Mouse (Mus musculus): ENCODE results near the gene Chl1.

Gene Chl1

GRCm38 (mm10) chr6:103510392-103511289 is at the start of gene Chl1:
Chl1 (plus strand) TSS chr6:103510586.
- DNase-seq (ENCODE audit: extremely low spot score, low spot score), result peak; percentile 33

GRCm38 (mm10) chr6:103465479-103466080 is 44.8 kb upstream of the Chl1 start:
- no peak for DNase-seq (ENCODE audit: extremely low spot score, low spot score)

GRCm38 (mm10) chr6:103473316-103473715 is 37.1 kb upstream of the Chl1 start:
- no peak for DNase-seq (ENCODE audit: extremely low spot score, low spot score)

- DNase-seq (ENCODE audit: extremely low spot score, low spot score), result no peak
Measured at GRCm38 (mm10) chr6:103487199-103487598, 23.2 kb upstream of the Chl1 start.

DNA sequence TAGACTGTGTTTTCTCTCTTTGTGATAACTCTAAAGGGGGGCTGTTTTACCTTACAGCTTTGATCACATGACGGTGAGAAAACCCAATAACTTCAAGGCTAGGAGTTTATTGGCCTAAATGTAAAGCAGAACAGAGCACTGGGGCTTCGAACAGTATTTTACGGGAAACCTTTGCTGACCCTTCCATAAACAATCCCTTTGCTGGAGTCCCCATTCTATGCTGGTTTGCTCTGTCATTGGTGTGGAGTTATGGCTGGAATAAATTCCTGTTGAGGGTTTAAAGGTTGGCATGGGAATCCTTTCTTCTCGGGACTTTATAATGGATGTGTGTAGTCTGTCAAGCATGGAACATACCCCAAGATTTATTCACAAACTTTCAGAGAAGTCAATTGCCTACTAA is 12.0 kb upstream of the Chl1 start:
- DNase-seq (ENCODE audit: extremely low spot score, low spot score), result peak; percentile 15

DNA sequence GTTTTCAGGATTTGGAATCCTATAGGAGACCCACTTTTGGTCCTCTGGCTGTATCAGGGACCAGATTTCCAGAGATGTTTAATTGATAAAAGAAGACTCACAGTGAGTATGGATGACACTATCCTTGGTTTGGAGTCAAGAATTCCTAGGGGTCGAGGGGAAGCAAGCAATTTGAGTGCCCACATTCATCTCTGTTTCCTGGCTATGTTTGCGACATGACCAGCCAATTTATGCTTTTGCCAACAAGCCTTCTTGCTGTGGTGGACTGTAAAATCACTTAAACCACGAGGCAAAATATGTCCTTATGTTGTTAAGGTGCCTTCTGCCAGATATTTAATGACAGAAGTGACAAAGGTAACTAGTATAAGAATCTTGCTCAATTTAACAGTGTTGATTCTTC is 6.3 kb upstream of the Chl1 start:
- DNase-seq (ENCODE audit: extremely low spot score, low spot score), result no peak

- no peak for DNase-seq (ENCODE audit: extremely low spot score, low spot score)
Measured at GRCm38 (mm10) chr6:103507751-103508575, 2.4 kb upstream of the Chl1 start.

- no peak for DNase-seq (ENCODE audit: extremely low spot score, low spot score)
Measured at GRCm38 (mm10) chr6:103509596-103509995, 790 bp upstream of the Chl1 start.

DNA sequence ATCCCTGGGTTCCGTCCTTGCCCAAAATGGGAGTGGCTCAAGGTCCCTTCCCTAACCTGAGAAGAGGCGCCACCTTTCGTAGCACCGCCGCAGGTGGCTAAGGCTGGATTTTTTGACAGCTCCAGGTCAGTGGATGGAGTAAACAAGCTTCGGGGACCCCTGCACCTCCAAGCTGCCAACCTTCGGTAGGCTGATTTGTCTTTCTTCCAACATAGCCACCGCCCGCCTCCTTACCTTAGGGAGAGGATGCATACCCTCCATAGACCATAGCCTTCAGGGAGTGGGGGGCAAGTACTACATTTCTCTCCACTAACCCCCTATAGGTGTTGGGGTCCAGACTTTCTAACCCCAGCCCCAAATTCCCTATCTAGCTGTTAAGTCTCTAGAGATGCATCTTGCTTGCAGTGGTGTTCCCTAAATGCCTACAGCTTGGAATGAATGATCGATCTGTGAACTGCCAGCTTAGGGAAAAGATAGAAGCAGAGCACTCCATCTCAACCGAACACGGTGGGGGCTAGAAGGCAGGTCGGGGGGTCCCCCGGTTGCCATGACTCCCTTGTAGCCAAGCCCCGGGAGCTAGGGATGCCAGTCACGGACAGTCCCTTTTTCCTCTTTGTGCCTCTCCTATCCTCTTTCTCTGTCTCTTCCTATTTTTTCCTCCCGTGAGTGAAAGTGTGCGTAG is 1.0 kb downstream of the Chl1 start:
- DNase-seq (ENCODE audit: extremely low spot score, low spot score), result peak; percentile 45

DNA sequence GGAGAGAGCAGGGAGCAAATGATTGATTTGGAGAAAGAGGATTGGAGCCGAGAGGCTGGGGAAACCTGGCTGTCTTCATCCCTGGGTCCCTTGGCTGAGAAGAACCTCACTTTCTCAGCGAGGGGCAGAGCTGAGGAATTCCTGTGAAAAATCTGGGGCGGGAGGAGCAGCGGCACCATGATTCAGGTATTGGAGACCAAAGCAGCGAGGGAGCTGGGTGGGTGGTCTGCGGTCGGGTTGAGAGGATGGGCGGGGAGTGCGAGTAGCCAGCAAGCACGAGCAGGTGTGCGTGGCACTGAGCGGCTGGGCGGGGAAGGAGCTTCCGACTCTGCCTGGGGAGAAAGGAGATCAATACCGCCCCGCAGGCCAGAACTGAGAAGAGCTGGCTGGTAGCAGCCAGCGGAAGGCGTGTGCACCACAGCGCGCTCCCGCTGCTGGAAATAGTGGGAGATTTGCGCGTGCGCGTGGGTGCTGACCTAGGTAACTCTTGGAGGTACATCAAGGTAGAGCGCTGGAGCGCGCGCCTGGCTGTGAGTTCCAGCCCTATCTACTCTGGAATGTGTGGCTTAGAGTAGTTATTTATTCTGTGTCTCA is 1.7 kb downstream of the Chl1 start:
- DNase-seq (ENCODE audit: extremely low spot score, low spot score), result peak; percentile 59

DNA sequence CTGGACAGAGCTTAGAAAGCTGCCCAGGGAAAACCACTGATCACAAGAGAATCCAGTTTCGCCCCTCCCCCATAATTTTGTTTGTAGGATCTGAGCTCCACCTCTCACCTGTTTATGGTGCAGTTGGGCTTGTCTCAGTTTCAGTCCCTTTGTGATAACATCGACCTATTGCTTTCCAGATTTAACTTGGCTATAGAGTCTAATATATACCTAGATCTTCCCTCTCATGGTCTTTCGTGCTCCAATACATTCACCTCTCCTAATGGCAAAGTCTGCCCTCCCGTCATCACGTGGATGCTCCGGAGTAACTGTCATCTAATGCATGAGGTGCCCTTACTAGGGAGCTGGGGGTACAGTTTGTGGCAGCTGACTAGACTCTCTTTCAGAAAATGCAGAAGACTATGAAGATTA is 2.5 kb downstream of the Chl1 start:
- DNase-seq (ENCODE audit: extremely low spot score, low spot score), result no peak

- no peak for DNase-seq (ENCODE audit: extremely low spot score, low spot score)
Measured at GRCm38 (mm10) chr6:103513621-103514241, 3.3 kb downstream of the Chl1 start.

DNA sequence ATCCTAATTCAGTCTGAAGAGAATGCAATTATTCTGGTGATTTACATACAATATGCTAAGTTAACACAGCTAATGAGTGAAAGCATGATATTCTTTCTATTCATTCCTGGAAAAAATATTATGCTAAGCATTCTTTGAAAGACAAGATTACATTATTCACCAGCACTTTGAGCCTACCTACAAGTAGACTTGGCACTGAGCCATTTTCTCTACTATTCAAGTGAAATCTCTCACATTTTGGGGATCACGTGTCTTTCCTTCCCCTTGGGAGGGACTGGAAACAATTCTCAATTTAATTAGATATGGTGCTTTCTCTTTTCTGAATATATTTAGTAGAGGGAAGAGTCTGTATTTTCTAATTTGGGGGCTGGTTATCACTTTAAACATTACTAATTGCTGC is 4.0 kb downstream of the Chl1 start:
- no peak for DNase-seq (ENCODE audit: extremely low spot score, low spot score)

DNA sequence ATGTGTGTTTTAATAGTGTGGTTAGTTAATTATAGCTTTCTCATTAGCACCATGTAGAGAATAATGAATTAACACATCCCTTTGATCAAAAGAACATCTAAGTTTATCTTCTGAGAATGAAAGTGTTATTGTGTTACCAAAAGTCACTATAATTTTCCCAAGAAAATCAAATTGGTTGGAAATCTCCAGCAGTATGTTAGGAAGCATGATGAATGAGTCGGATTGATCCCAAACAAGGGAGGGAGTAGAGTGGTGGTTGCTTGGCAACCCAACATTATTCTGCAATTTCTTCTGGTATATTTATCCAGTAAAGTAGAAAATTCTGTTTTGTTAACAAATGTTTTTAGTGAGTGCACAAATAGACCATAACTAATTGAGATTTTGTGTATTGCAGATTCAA is 4.4 kb downstream of the Chl1 start:
- DNase-seq (ENCODE audit: extremely low spot score, low spot score), result no peak

DNA sequence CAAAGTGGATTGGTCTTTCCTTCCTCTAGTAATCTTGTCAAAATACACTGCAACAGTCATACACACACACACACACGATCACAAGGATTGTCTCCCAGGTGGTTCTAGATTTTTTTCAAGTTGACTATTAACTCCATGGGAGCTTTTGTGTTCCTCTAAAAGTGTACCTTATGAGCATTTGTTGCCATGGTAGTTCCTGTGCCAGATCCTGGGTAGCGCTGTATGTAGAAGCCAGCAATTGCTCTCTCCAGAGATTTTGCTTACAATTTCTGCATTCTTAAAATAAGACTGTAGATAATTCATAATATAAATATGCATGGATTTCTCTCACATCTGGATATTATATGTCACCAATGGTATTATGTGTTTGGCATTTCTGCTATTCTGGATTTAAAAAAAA is 9.2 kb downstream of the Chl1 start:
- no peak for DNase-seq (ENCODE audit: extremely low spot score, low spot score)

GRCm38 (mm10) chr6:103525326-103526024 is 15.1 kb downstream of the Chl1 start:
- DNase-seq (ENCODE audit: extremely low spot score, low spot score), result no peak

DNA sequence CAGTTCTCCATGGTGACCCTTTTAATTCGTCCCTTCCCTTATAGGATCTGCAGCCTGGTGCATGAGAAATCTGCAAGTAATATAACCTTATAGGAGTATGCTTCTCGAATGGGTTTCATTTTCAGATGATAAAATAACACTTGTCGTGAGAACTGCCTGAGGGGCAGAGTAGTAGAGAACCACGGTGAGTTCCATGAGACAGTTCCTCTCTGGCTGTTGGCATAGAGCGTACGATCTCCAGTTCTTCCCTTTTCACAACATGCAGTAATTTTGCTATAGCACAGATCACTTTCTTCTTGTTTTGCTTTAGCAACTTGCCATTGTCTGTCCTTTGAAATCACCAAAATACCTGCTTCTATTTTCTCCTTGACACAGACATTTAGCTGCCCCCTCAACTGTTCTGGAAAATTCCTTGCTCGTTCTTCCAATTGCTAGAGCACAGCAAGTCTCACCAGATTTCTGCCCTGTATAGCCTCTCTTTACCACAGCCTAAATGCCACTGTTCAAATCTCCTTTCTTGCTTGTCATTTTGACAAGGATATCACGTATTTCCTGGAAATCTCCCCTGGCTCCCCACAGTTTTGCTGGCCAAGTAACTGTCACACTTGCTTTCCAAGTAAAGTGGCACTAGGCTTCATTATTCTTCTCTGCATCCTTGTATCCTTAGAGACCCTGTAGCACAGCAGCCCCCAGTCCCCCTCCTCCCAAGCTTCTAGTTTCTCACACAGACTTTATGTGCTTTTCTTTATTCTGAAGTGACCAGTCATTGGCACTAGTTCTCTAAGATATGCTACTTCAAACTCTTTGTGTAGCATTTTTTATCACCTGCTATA is 16.8 kb downstream of the Chl1 start:
- no peak for DNase-seq (ENCODE audit: extremely low spot score, low spot score)

- no peak for DNase-seq (ENCODE audit: extremely low spot score, low spot score)
Measured at GRCm38 (mm10) chr6:103533048-103533447, 22.7 kb downstream of the Chl1 start.

- no peak for DNase-seq (ENCODE audit: extremely low spot score, low spot score)
Measured at GRCm38 (mm10) chr6:103534027-103534426, 23.6 kb downstream of the Chl1 start.
